Mouse (Mus musculus) midbrain, embryonic 12.5 days (tissue): ENCODE measurements around the gene Elf1. TPM values are rescaled to one million over a fixed set of nuclear protein-coding genes. Genes with fewer than 3 reads are reported as not detected.
"Not testable (repeated sequence)": the region's sequence is repeated elsewhere in the genome, so short reads cannot be mapped to it uniquely, and the experiment has no call there.

Experiments
- ATAC-seq: fragments of 200-750 bp; cut with Nextera tagmentation; 2 replicates; pipeline ENCODE4 v1.8.0; 2017; ENCODE audit warnings: low read depth, moderate TSS enrichment, moderate library complexity; ENCODE audit not compliant: low FRiP score
- H3K27ac ChIP-seq: fragments of 300-500 bp; sonication (generic); replicated peaks from 2 replicates; pipeline ENCODE4 v1.5.1; 2016; ENCODE audit warnings: mild to moderate bottlenecking
- H3K27me3 ChIP-seq: fragments of 300-500 bp; sonication (generic); 2 replicates; pipeline ENCODE4 v1.6.1; 2016; ENCODE audit warnings: mild to moderate bottlenecking
- H3K36me3 ChIP-seq: fragments of 300-500 bp; sonication (generic); 2 replicates; pipeline ENCODE4 v1.6.1; 2016
- H3K4me1 ChIP-seq: fragments of 300-500 bp; sonication (generic); 2 replicates; pipeline ENCODE4 v1.6.1; 2016
- H3K4me2 ChIP-seq: fragments of 300-500 bp; sonication (generic); replicated peaks from 2 replicates; pipeline ENCODE4 v1.6.1; 2016; ENCODE audit warnings: mild to moderate bottlenecking, moderate library complexity
- H3K4me3 ChIP-seq: fragments of 300-500 bp; sonication (generic); 2 replicates; pipeline ENCODE4 v1.5.1; 2016; ENCODE audit warnings: mild to moderate bottlenecking
- H3K9ac ChIP-seq: fragments of 300-500 bp; sonication (generic); replicated peaks from 2 replicates; pipeline ENCODE4 v1.6.1; 2016; ENCODE audit warnings: mild to moderate bottlenecking, moderate library complexity
- H3K9me3 ChIP-seq: fragments of 300-500 bp; sonication (generic); 2 replicates; pipeline ENCODE4 v1.6.1; 2016; ENCODE audit warnings: mild to moderate bottlenecking
- WGBS: fragments of 180-500 bp; shearing (Covaris S2); methylation state at CpG from one replicate; pipeline ENCODE4 v1.1.7; 2016; 5-methylcytosine and 5-hydroxymethylcytosine counted together
- polyA plus RNA-seq: library from polyadenylated mRNA; unstranded; fragments of >200 nt; fragmentation: Nextera tagmentation; extraction: Ambion mirVana; gene quantifications from 2 replicates; pipeline ENCODE4 v1.2.1, GENCODE M21; 2016

Gene Elf1
- polyA plus RNA-seq, 1 experiment from 2014 or later: 7.4 TPM

GRCm38 (mm10) chr14:79516751-79517150 lies 35.8 kb downstream of the Elf1 start:
- no peaks in the 10 kb centered on the region for H3K4me1 ChIP-seq
- H3K9ac ChIP-seq: no peak overlapping the region
- H3K27ac ChIP-seq: no peak overlapping the region
- H3K4me3 ChIP-seq: no peak overlapping the region
- no peak for ATAC-seq
- no peaks in the 10 kb centered on the region for H3K36me3 ChIP-seq
- no peaks in the 10 kb centered on the region for H3K27me3 ChIP-seq
- H3K4me2 ChIP-seq: no peak overlapping the region
- H3K9me3 ChIP-seq: no peaks in the 10 kb centered on the region
- WGBS: 87% methylated on average over 2 of the region's 2 CpGs

GRCm38 (mm10) chr14:79517185-79517740 lies 36.3 kb downstream of the Elf1 start:
- no peaks in the 10 kb centered on the region for H3K36me3 ChIP-seq
- 88% methylated on average over 8 of the region's 8 CpGs for WGBS

GRCm38 (mm10) chr14:79518123-79518522 lies 37.1 kb downstream of the Elf1 start:
- H3K9ac ChIP-seq: no peak overlapping the region
- WGBS: 79% methylated on average over 2 of the region's 2 CpGs

More at GRCm38 (mm10) chr14:79517185-79517740, 36.3 kb downstream of the Elf1 start:
- Histone ChIP-seq H3K27me3 (no peaks in the 10 kb centered on the region), H3K9ac (no peak overlapping the region), H3K9me3 (no peaks in the 10 kb centered on the region), H3K4me1 (no peaks in the 10 kb centered on the region), H3K27ac (no peak overlapping the region), H3K4me2 (no peak overlapping the region), H3K4me3 (no peak overlapping the region)
- no peak for ATAC-seq

GRCm38 (mm10) chr14:79518761-79519662 lies 38.0 kb downstream of the Elf1 start:
- no peak overlapping the region for H3K4me3 ChIP-seq
- H3K27me3 ChIP-seq: no peaks in the 10 kb centered on the region
- no peaks in the 10 kb centered on the region for H3K9me3 ChIP-seq
- H3K9ac ChIP-seq: no peak overlapping the region
- ATAC-seq: no peak
- no peaks in the 10 kb centered on the region for H3K36me3 ChIP-seq
- H3K4me2 ChIP-seq: no peak overlapping the region
- H3K4me1 ChIP-seq: no peaks in the 10 kb centered on the region
- H3K27ac ChIP-seq: no peak overlapping the region
- WGBS: 75% methylated on average over 19 of the region's 19 CpGs

More at GRCm38 (mm10) chr14:79518123-79518522, 37.1 kb downstream of the Elf1 start:
- no peaks in the 10 kb centered on the region for H3K4me1 ChIP-seq
- ATAC-seq: no peak
- H3K9me3 ChIP-seq: no peaks in the 10 kb centered on the region
- H3K4me3 ChIP-seq: no peak overlapping the region
- H3K27ac ChIP-seq: no peak overlapping the region
- H3K4me2 ChIP-seq: no peak overlapping the region
- no peaks in the 10 kb centered on the region for H3K27me3 ChIP-seq
- no peaks in the 10 kb centered on the region for H3K36me3 ChIP-seq

GRCm38 (mm10) chr14:79519663-79519975 lies 38.6 kb downstream of the Elf1 start:
- no peak overlapping the region for H3K4me3 ChIP-seq
- no peaks in the 10 kb centered on the region for H3K9me3 ChIP-seq
- no peaks in the 10 kb centered on the region for H3K4me1 ChIP-seq
- no peaks in the 10 kb centered on the region for H3K27me3 ChIP-seq
- no peaks in the 10 kb centered on the region for H3K36me3 ChIP-seq
- no peak overlapping the region for H3K9ac ChIP-seq
- H3K27ac ChIP-seq: no peak overlapping the region
- ATAC-seq: no peak
- H3K4me2 ChIP-seq: no peak overlapping the region
- WGBS: 58% methylated on average over 1 of the region's 1 CpGs

- Histone ChIP-seq H3K4me1 (no peaks in the 10 kb centered on the region), H3K9ac (no peak overlapping the region), H3K27me3 (no peaks in the 10 kb centered on the region), H3K4me2 (no peak overlapping the region), H3K4me3 (no peak overlapping the region), H3K36me3 (no peaks in the 10 kb centered on the region), H3K9me3 (no peaks in the 10 kb centered on the region), H3K27ac (no peak overlapping the region)
- no peak for ATAC-seq
Measured at GRCm38 (mm10) chr14:79520612-79521011, 39.6 kb downstream of the Elf1 start.

- H3K27ac ChIP-seq: no peak overlapping the region
Measured at GRCm38 (mm10) chr14:79521056-79521455, 40.1 kb downstream of the Elf1 start.

GRCm38 (mm10) chr14:79521471-79522117 lies 40.6 kb downstream of the Elf1 start:
- no peak overlapping the region for H3K4me2 ChIP-seq
- H3K36me3 ChIP-seq: no peaks in the 10 kb centered on the region
- ATAC-seq: no peak
- H3K9me3 ChIP-seq: no peaks in the 10 kb centered on the region
- no peak overlapping the region for H3K4me3 ChIP-seq
- H3K9ac ChIP-seq: no peak overlapping the region
- WGBS: 87% methylated on average over 6 of the region's 6 CpGs
- H3K27ac ChIP-seq: no peak overlapping the region
- no peaks in the 10 kb centered on the region for H3K4me1 ChIP-seq
- H3K27me3 ChIP-seq: no peaks in the 10 kb centered on the region

More at GRCm38 (mm10) chr14:79521056-79521455, 40.1 kb downstream of the Elf1 start:
- no peak overlapping the region for H3K4me2 ChIP-seq
- 94% methylated on average over 1 of the region's 1 CpGs for WGBS
- no peaks in the 10 kb centered on the region for H3K9me3 ChIP-seq
- no peak overlapping the region for H3K4me3 ChIP-seq
- no peaks in the 10 kb centered on the region for H3K4me1 ChIP-seq
- no peaks in the 10 kb centered on the region for H3K36me3 ChIP-seq
- ATAC-seq: no peak
- no peak overlapping the region for H3K9ac ChIP-seq
- no peaks in the 10 kb centered on the region for H3K27me3 ChIP-seq

- H3K27ac ChIP-seq: no peak overlapping the region
- H3K36me3 ChIP-seq: no peaks in the 10 kb centered on the region
- H3K9ac ChIP-seq: no peak overlapping the region
- H3K9me3 ChIP-seq: no peaks in the 10 kb centered on the region
- no peak for ATAC-seq
- no peak overlapping the region for H3K4me3 ChIP-seq
- no peaks in the 10 kb centered on the region for H3K4me1 ChIP-seq
- 92% methylated on average over 9 of the region's 9 CpGs for WGBS
- no peaks in the 10 kb centered on the region for H3K27me3 ChIP-seq
- H3K4me2 ChIP-seq: no peak overlapping the region
Measured at GRCm38 (mm10) chr14:79522387-79522786, 41.4 kb downstream of the Elf1 start.

- not testable (repeated sequence) for H3K4me3 ChIP-seq, H3K9me3 ChIP-seq, ATAC-seq, H3K27ac ChIP-seq, H3K27me3 ChIP-seq, H3K9ac ChIP-seq, H3K4me2 ChIP-seq, H3K4me1 ChIP-seq, H3K36me3 ChIP-seq
- WGBS: 92% methylated on average over 12 of the region's 12 CpGs
Measured at GRCm38 (mm10) chr14:79526106-79526505, 45.1 kb downstream of the Elf1 start.

- Histone ChIP-seq H3K4me3 (no peak overlapping the region), H3K4me1 (no peaks in the 10 kb centered on the region), H3K27me3 (no peaks in the 10 kb centered on the region), H3K9ac (no peak overlapping the region), H3K36me3 (no peaks in the 10 kb centered on the region), H3K9me3 (no peaks in the 10 kb centered on the region), H3K4me2 (no peak overlapping the region), H3K27ac (no peak overlapping the region)
- no peak for ATAC-seq
- WGBS: 73% methylated on average over 6 of the region's 6 CpGs
Measured at GRCm38 (mm10) chr14:79527704-79528103, 46.7 kb downstream of the Elf1 start.
